Mouse (Mus musculus): ENCODE data around the gene Sgtb. TPM values are rescaled to one million over a fixed set of nuclear protein-coding genes. Genes with fewer than 3 reads are reported as not detected.

The Sgtb gene
- polyA plus RNA-seq, 1 experiment from 2014 or later, result 22.1 TPM

GRCm38 (mm10) chr13:104112266-104112900 lies 2.8 kb downstream of the Sgtb start:
- no peak overlapping the region for H3K9ac ChIP-seq
- H3K4me3 ChIP-seq (replicated peaks), result no peak overlapping the region
- H3K27ac ChIP-seq, result no peak overlapping the region
- 43% methylated on average over 12 of the region's 12 CpGs for WGBS
- H3K36me3 ChIP-seq (replicated peaks), result peaks cover 10% of the 10 kb centered on the region; the same call in 1 of the 2 replicates
- no peak for ATAC-seq (ENCODE audit: low FRiP score)
- H3K27me3 ChIP-seq, result no peaks in the 10 kb centered on the region
- H3K4me1 ChIP-seq, result peaks cover 20% of the 10 kb centered on the region
- no peaks in the 10 kb centered on the region for H3K9me3 ChIP-seq
- H3K4me2 ChIP-seq, result 0 out of 2 replicates have a peak overlapping the region, but pooled peaks have one; percentile 3

GRCm38 (mm10) chr13:104113782-104114181 lies 4.2 kb downstream of the Sgtb start:
- peaks cover 20% of the 10 kb centered on the region for H3K4me1 ChIP-seq
- H3K9me3 ChIP-seq, result no peaks in the 10 kb centered on the region
- peaks cover 14% of the 10 kb centered on the region for H3K36me3 ChIP-seq (replicated peaks)
- H3K27ac ChIP-seq, result no peak overlapping the region
- WGBS, result 91% methylated on average over 4 of the region's 4 CpGs
- H3K4me2 ChIP-seq, result no peak overlapping the region
- ATAC-seq (ENCODE audit: low FRiP score), result no peak
- H3K4me3 ChIP-seq (replicated peaks), result no peak overlapping the region
- H3K27me3 ChIP-seq, result no peaks in the 10 kb centered on the region
- H3K9ac ChIP-seq, result no peak overlapping the region

GRCm38 (mm10) chr13:104114827-104115226 lies 5.3 kb downstream of the Sgtb start:
- H3K27ac ChIP-seq, result no peak overlapping the region
- no peak overlapping the region for H3K9ac ChIP-seq
- no peak for ATAC-seq (ENCODE audit: low FRiP score)
- no peak overlapping the region for H3K4me3 ChIP-seq (replicated peaks)
- 94% methylated on average over 2 of the region's 2 CpGs for whole genome bisulfite sequencing
- H3K9me3 ChIP-seq, result no peaks in the 10 kb centered on the region
- peaks cover 23% of the 10 kb centered on the region for H3K36me3 ChIP-seq (replicated peaks)
- H3K4me2 ChIP-seq, result no peak overlapping the region
- H3K27me3 ChIP-seq, result no peaks in the 10 kb centered on the region
- peaks cover 20% of the 10 kb centered on the region for H3K4me1 ChIP-seq

GRCm38 (mm10) chr13:104122078-104122840 lies 12.7 kb downstream of the Sgtb start:
- Histone ChIP-seq H3K27me3 (no peaks in the 10 kb centered on the region), H3K9ac (no peak overlapping the region), H3K27ac (no peak overlapping the region), H3K9me3 (no peaks in the 10 kb centered on the region), H3K4me1 (peaks cover 3% of the 10 kb centered on the region; the same call in 1 of the 2 replicates), H3K4me2 (no peak overlapping the region), H3K4me3 (replicated peaks) (no peak overlapping the region), H3K36me3 (replicated peaks) (peaks cover 18% of the 10 kb centered on the region)
- WGBS, result 61% methylated on average over 17 of the region's 17 CpGs
- ATAC-seq (ENCODE audit: low FRiP score), result no peak

- Histone ChIP-seq H3K4me3 (replicated peaks) (no peak overlapping the region), H3K9me3 (no peaks in the 10 kb centered on the region), H3K4me1 (peaks cover 3% of the 10 kb centered on the region; the same call in 1 of the 2 replicates), H3K27ac (no peak overlapping the region), H3K9ac (no peak overlapping the region), H3K27me3 (no peaks in the 10 kb centered on the region), H3K4me2 (no peak overlapping the region), H3K36me3 (replicated peaks) (peaks cover 13% of the 10 kb centered on the region)
- WGBS, result 94% methylated on average over 20 of the region's 20 CpGs
- no peak for ATAC-seq (ENCODE audit: low FRiP score)
These were observed 14.3 kb downstream of the Sgtb start for GRCm38 (mm10) chr13:104123662-104124381.

- peaks cover 34% of the 10 kb centered on the region for H3K36me3 ChIP-seq (replicated peaks)
- no peak overlapping the region for H3K9ac ChIP-seq
- H3K4me1 ChIP-seq, result peaks cover 6% of the 10 kb centered on the region; the same call in 1 of the 2 replicates
- H3K9me3 ChIP-seq, result no peaks in the 10 kb centered on the region
- no peak overlapping the region for H3K4me2 ChIP-seq
- no peak overlapping the region for H3K27ac ChIP-seq
- 94% methylated on average over 2 of the region's 2 CpGs for WGBS
- no peak overlapping the region for H3K4me3 ChIP-seq (replicated peaks)
- ATAC-seq (ENCODE audit: low FRiP score), result no peak
- no peaks in the 10 kb centered on the region for H3K27me3 ChIP-seq
These were observed 23.0 kb downstream of the Sgtb start for GRCm38 (mm10) chr13:104132561-104132960.

- Histone ChIP-seq H3K9me3 (no peaks in the 10 kb centered on the region), H3K27ac (no peak overlapping the region; the same call in 1 of the 2 replicates), H3K36me3 (replicated peaks) (peaks cover 38% of the 10 kb centered on the region), H3K4me2 (no peak overlapping the region), H3K4me3 (replicated peaks) (no peak overlapping the region), H3K9ac (no peak overlapping the region), H3K4me1 (peaks cover 6% of the 10 kb centered on the region; the same call in 1 of the 2 replicates), H3K27me3 (no peaks in the 10 kb centered on the region)
- WGBS, result 53% methylated on average over 4 of the region's 4 CpGs
- ATAC-seq (ENCODE audit: low FRiP score), result peak; percentile 30; the same call in 1 of the 2 replicates
These were observed 25.1 kb downstream of the Sgtb start for GRCm38 (mm10) chr13:104134510-104135085.

- H3K9ac ChIP-seq, result no peak overlapping the region
- no peaks in the 10 kb centered on the region for H3K9me3 ChIP-seq
- no peak overlapping the region for H3K27ac ChIP-seq
- no peak overlapping the region for H3K4me3 ChIP-seq (replicated peaks)
- no peaks in the 10 kb centered on the region for H3K27me3 ChIP-seq
- H3K36me3 ChIP-seq (replicated peaks), result peaks cover 56% of the 10 kb centered on the region
- WGBS, result 48% methylated on average over 13 of the region's 13 CpGs
- peaks cover 3% of the 10 kb centered on the region; the same call in 1 of the 2 replicates for H3K4me1 ChIP-seq
- peak; percentile 53 for ATAC-seq (ENCODE audit: low FRiP score)
- no peak overlapping the region for H3K4me2 ChIP-seq
These were observed 30.0 kb downstream of the Sgtb start for GRCm38 (mm10) chr13:104139369-104140209.

GRCm38 (mm10) chr13:104144871-104145270 lies 35.3 kb downstream of the Sgtb start:
- Histone ChIP-seq H3K4me2 (no peak overlapping the region), H3K4me3 (replicated peaks) (no peak overlapping the region), H3K9ac (no peak overlapping the region), H3K27ac (no peak overlapping the region), H3K27me3 (no peaks in the 10 kb centered on the region), H3K4me1 (no peaks in the 10 kb centered on the region), H3K36me3 (replicated peaks) (peaks cover 84% of the 10 kb centered on the region), H3K9me3 (no peaks in the 10 kb centered on the region)
- no peak for ATAC-seq (ENCODE audit: low FRiP score)
- 79% methylated on average over 9 of the region's 9 CpGs for WGBS

GRCm38 (mm10) chr13:104145646-104146045 lies 36.1 kb downstream of the Sgtb start:
- H3K36me3 ChIP-seq (replicated peaks), result peaks cover 77% of the 10 kb centered on the region
- H3K9me3 ChIP-seq, result no peaks in the 10 kb centered on the region
- no peak for ATAC-seq (ENCODE audit: low FRiP score)
- H3K9ac ChIP-seq, result no peak overlapping the region
- WGBS, result 89% methylated on average over 3 of the region's 3 CpGs
- H3K27me3 ChIP-seq, result no peaks in the 10 kb centered on the region
- no peaks in the 10 kb centered on the region for H3K4me1 ChIP-seq
- no peak overlapping the region for H3K27ac ChIP-seq
- no peak overlapping the region for H3K4me3 ChIP-seq (replicated peaks)
- no peak overlapping the region for H3K4me2 ChIP-seq

- Histone ChIP-seq H3K9me3 (no peaks in the 10 kb centered on the region), H3K9ac (no peak overlapping the region), H3K27ac (no peak overlapping the region), H3K4me2 (no peak overlapping the region), H3K4me1 (no peaks in the 10 kb centered on the region), H3K27me3 (no peaks in the 10 kb centered on the region), H3K4me3 (replicated peaks) (no peak overlapping the region), H3K36me3 (replicated peaks) (peaks cover 51% of the 10 kb centered on the region)
- ATAC-seq (ENCODE audit: low FRiP score), result no peak
- WGBS, result 95% methylated on average over 5 of the region's 5 CpGs
These were observed 44.6 kb downstream of the Sgtb start for GRCm38 (mm10) chr13:104154180-104154579.
